Mouse (Mus musculus) left cerebral cortex, adult 9 months (tissue): ENCODE measurements around the gene Rgs10.

Experiments
- DNase-seq, 2 experiments: peaks; one replicate each; pipeline ENCODE4 v3.0.0; 2022; ENCODE audit warnings: low spot score in 2 of 2

Rgs10 gene

GRCm38 (mm10) chr7:128374156-128374555 lies 44.4 kb downstream of the Rgs10 start:
- DNase-seq, result no peak

GRCm38 (mm10) chr7:128373751-128374150 lies 44.8 kb downstream of the Rgs10 start:
- DNase-seq, result no peak

GRCm38 (mm10) chr7:128372331-128372730 lies 46.2 kb downstream of the Rgs10 start:
- DNase-seq, result no peak

GRCm38 (mm10) chr7:128369366-128369765 lies 49.2 kb downstream of the Rgs10 start:
- DNase-seq, result no peak

GRCm38 (mm10) chr7:128368828-128369227 lies 49.7 kb downstream of the Rgs10 start:
- DNase-seq, result no peak

- no peak for DNase-seq
These were observed 51.9 kb downstream of the Rgs10 start for GRCm38 (mm10) chr7:128366654-128367053.

- no peak for DNase-seq
These were observed 53.4 kb downstream of the Rgs10 start for GRCm38 (mm10) chr7:128365096-128365715.

- DNase-seq, result no peak
These were observed 54.0 kb downstream of the Rgs10 start for GRCm38 (mm10) chr7:128364526-128364925.

- DNase-seq, result no peak
These were observed 54.8 kb downstream of the Rgs10 start for GRCm38 (mm10) chr7:128363806-128364205.

- DNase-seq, result no peak
These were observed 55.6 kb downstream of the Rgs10 start for GRCm38 (mm10) chr7:128362916-128363315.

- no peak for DNase-seq
These were observed 58.8 kb downstream of the Rgs10 start for GRCm38 (mm10) chr7:128359741-128360140.

- no peak for DNase-seq
These were observed 59.4 kb downstream of the Rgs10 start for GRCm38 (mm10) chr7:128359164-128359563.

- DNase-seq, result no peak
These were observed 59.8 kb downstream of the Rgs10 start for GRCm38 (mm10) chr7:128358741-128359140.

GRCm38 (mm10) chr7:128356868-128357755 lies 61.4 kb downstream of the Rgs10 start:
- no peak for DNase-seq

- DNase-seq, result no peak
These were observed 63.1 kb downstream of the Rgs10 start for GRCm38 (mm10) chr7:128355463-128355862.

GRCm38 (mm10) chr7:128352721-128353120 lies 65.8 kb downstream of the Rgs10 start:
- no peak for DNase-seq

- DNase-seq, result no peak
These were observed 67.4 kb downstream of the Rgs10 start for GRCm38 (mm10) chr7:128351176-128351575.

GRCm38 (mm10) chr7:128350316-128350715 lies 68.2 kb downstream of the Rgs10 start:
- DNase-seq, result no peak

- no peak for DNase-seq
These were observed 68.8 kb downstream of the Rgs10 start for GRCm38 (mm10) chr7:128349751-128350150.

GRCm38 (mm10) chr7:128348608-128349007 lies 70.0 kb downstream of the Rgs10 start:
- DNase-seq, result no peak

GRCm38 (mm10) chr7:128346991-128347390 lies 71.6 kb downstream of the Rgs10 start:
- DNase-seq, result no peak

- no peak for DNase-seq
These were observed 72.0 kb downstream of the Rgs10 start for GRCm38 (mm10) chr7:128346522-128346921.

- no peak for DNase-seq
These were observed 72.9 kb downstream of the Rgs10 start for GRCm38 (mm10) chr7:128345691-128346090.
